Mouse (Mus musculus): ENCODE measurements around the gene Ptpn5. TPM values are rescaled to one million over a fixed set of nuclear protein-coding genes. Genes with fewer than 3 reads are reported as not detected.

Ptpn5 gene
- polyA plus RNA-seq, 1 experiment, result 0.61 TPM

DNA sequence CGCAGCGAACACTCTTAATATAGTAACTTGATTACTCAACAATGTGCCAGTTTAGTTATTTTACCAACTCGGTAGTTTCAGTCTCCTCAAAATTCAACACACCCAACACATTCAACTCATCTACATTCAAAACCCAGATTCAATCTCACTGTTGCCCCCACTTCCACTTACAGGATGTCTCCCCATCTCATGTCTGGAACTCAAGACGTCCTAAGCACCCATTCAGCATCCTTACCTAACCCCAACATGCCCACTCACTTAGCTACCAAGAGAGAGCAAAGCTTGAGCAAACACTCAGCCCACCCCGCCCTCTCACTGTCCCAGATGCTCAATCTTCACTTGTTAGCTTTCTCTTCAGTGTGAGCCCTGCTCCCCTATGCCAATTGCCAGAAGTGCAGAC lies 71.9 kb downstream of the Ptpn5 start:
- Histone ChIP-seq H3K4me1 (ENCODE audit: control insufficient read depth, insufficient read depth, low read length) (no peaks in the 10 kb centered on the region), H3K4me3 (ENCODE audit: insufficient read depth, low read depth, low read length) (no peak overlapping the region), H3K36me3 (ENCODE audit: control insufficient read depth, insufficient read depth, low read length) (no peaks in the 10 kb centered on the region), H3K27ac (ENCODE audit: insufficient read depth, low read depth, low read length) (no peak overlapping the region), H3K27me3 (replicated peaks; ENCODE audit: control insufficient read depth, insufficient read depth, low read length) (no peaks in the 10 kb centered on the region)
- TF ChIP-seq CTCF (conservative IDR thresholded peaks at IDR 0.05; ENCODE audit: insufficient read depth, insufficient read length, low read depth, low read length) (no peak), POLR2A (IDR thresholded peaks at IDR 0.05; ENCODE audit: low read depth, low read length) (no peak)
- DNase-seq, result no peak
- 86% methylated on average over 5 of the region's 5 CpGs for WGBS

DNA sequence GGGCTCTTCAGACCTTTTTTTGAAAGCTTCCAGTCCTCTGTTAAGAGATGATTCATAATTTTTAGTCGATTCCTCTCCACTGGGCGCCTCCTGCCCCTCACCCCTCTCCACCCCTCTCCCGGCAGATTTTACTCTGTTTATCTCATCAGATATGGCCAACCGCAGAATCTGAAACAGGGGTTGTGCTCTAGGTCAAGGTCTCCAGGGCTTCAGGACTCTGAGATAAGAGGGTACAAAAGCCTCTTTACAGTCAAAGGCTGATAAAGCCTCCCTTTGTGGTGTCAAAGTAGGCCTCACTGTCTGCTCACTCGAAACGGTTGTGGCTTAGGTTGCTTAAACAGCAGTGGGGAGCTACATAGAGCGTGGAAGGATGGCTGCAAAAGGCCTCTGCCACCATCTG lies 74.1 kb downstream of the Ptpn5 start:
- 89% methylated on average over 7 of the region's 7 CpGs for WGBS
- TF ChIP-seq POLR2A (IDR thresholded peaks at IDR 0.05; ENCODE audit: low read depth, low read length) (no peak), CTCF (conservative IDR thresholded peaks at IDR 0.05; ENCODE audit: insufficient read depth, insufficient read length, low read depth, low read length) (no peak)
- H3K4me1 ChIP-seq (ENCODE audit: control insufficient read depth, insufficient read depth, low read length), result peaks cover 5% of the 10 kb centered on the region
- H3K36me3 ChIP-seq (ENCODE audit: control insufficient read depth, insufficient read depth, low read length), result no peaks in the 10 kb centered on the region
- no peak for DNase-seq
- no peak overlapping the region for H3K4me3 ChIP-seq (ENCODE audit: insufficient read depth, low read depth, low read length)
- H3K27ac ChIP-seq (ENCODE audit: insufficient read depth, low read depth, low read length), result no peak overlapping the region
- no peaks in the 10 kb centered on the region for H3K27me3 ChIP-seq (replicated peaks; ENCODE audit: control insufficient read depth, insufficient read depth, low read length)

GRCm38 (mm10) chr7:47056273-47056672 lies 77.2 kb downstream of the Ptpn5 start:
- Histone ChIP-seq H3K27ac (ENCODE audit: insufficient read depth, low read depth, low read length) (no peak overlapping the region), H3K36me3 (ENCODE audit: control insufficient read depth, insufficient read depth, low read length) (no peaks in the 10 kb centered on the region), H3K4me1 (ENCODE audit: control insufficient read depth, insufficient read depth, low read length) (peaks cover 17% of the 10 kb centered on the region), H3K27me3 (replicated peaks; ENCODE audit: control insufficient read depth, insufficient read depth, low read length) (no peaks in the 10 kb centered on the region), H3K4me3 (ENCODE audit: insufficient read depth, low read depth, low read length) (no peak overlapping the region)
- DNase-seq, result no peak
- TF ChIP-seq POLR2A (IDR thresholded peaks at IDR 0.05; ENCODE audit: low read depth, low read length) (no peak), CTCF (conservative IDR thresholded peaks at IDR 0.05; ENCODE audit: insufficient read depth, insufficient read length, low read depth, low read length) (no peak)
- WGBS, result 84% methylated on average over 4 of the region's 4 CpGs

DNA sequence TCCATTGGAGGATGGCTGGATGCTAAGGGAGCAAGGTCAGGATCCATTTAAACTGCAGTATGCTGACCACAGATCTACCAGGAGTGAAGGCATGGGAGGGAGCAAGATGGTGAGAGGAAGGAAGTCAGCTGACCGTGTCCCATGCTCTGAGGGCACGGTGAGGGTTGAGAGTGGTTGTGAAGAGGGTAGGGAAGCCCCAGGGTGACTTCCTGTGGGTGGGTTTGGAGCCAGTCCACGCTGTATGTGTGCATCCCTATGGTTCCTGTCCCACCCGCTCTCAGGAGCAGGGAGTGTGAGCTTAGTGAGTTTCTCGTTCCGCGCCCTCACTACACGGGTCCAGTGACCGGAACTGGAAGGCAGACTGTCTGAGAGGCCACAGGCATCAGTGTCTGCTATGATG lies 77.7 kb downstream of the Ptpn5 start:
- TF ChIP-seq CTCF (conservative IDR thresholded peaks at IDR 0.05; ENCODE audit: insufficient read depth, insufficient read length, low read depth, low read length) (no peak), POLR2A (IDR thresholded peaks at IDR 0.05; ENCODE audit: low read depth, low read length) (no peak)
- Histone ChIP-seq H3K27ac (ENCODE audit: insufficient read depth, low read depth, low read length) (no peak overlapping the region), H3K36me3 (ENCODE audit: control insufficient read depth, insufficient read depth, low read length) (no peaks in the 10 kb centered on the region), H3K4me1 (ENCODE audit: control insufficient read depth, insufficient read depth, low read length) (peaks cover 21% of the 10 kb centered on the region), H3K4me3 (ENCODE audit: insufficient read depth, low read depth, low read length) (no peak overlapping the region), H3K27me3 (replicated peaks; ENCODE audit: control insufficient read depth, insufficient read depth, low read length) (no peaks in the 10 kb centered on the region)
- peak; percentile 47 for DNase-seq
- WGBS, result 65% methylated on average over 9 of the region's 9 CpGs

GRCm38 (mm10) chr7:47054666-47055065 lies 78.8 kb downstream of the Ptpn5 start:
- 38% methylated on average over 2 of the region's 2 CpGs for WGBS
- Histone ChIP-seq H3K27me3 (replicated peaks; ENCODE audit: control insufficient read depth, insufficient read depth, low read length) (no peaks in the 10 kb centered on the region), H3K27ac (ENCODE audit: insufficient read depth, low read depth, low read length) (peak overlapping the region; percentile 29; the same call in 1 of the 2 replicates), H3K36me3 (ENCODE audit: control insufficient read depth, insufficient read depth, low read length) (no peaks in the 10 kb centered on the region), H3K4me3 (ENCODE audit: insufficient read depth, low read depth, low read length) (no peak overlapping the region), H3K4me1 (ENCODE audit: control insufficient read depth, insufficient read depth, low read length) (peaks cover 21% of the 10 kb centered on the region)
- peak; percentile 95 for DNase-seq
- no peak for TF ChIP-seq CTCF (conservative IDR thresholded peaks at IDR 0.05; ENCODE audit: insufficient read depth, insufficient read length, low read depth, low read length)
- TF ChIP-seq POLR2A (IDR thresholded peaks at IDR 0.05; ENCODE audit: low read depth, low read length), result no peak

DNA sequence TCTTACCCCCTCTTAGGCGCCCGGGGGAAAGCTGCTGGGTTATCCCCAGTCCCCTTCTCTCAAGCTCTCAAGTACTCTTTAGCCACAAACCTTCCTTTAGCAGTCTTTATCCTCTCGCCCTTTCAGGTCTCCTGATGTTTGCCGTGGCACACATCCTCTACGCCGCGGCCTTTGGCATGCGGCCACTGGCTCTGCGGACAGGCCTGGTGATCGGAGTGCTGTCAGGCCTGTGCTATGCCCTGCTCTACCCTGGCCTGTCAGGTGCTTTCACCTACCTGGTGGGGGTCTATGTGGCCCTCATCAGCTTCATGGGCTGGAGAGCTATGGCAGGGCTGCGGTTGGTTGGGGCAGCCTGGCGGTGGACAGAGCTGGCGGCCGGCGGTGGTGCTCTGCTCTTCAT lies 80.2 kb downstream of the Ptpn5 start:
- no peaks in the 10 kb centered on the region for H3K27me3 ChIP-seq (replicated peaks; ENCODE audit: control insufficient read depth, insufficient read depth, low read length)
- peak; percentile 73 for DNase-seq
- TF ChIP-seq CTCF (conservative IDR thresholded peaks at IDR 0.05; ENCODE audit: insufficient read depth, insufficient read length, low read depth, low read length) (no peak), POLR2A (IDR thresholded peaks at IDR 0.05; ENCODE audit: low read depth, low read length) (no peak)
- no peak overlapping the region for H3K27ac ChIP-seq (ENCODE audit: insufficient read depth, low read depth, low read length)
- 78% methylated on average over 15 of the region's 15 CpGs for WGBS
- peaks cover 21% of the 10 kb centered on the region for H3K4me1 ChIP-seq (ENCODE audit: control insufficient read depth, insufficient read depth, low read length)
- H3K36me3 ChIP-seq (ENCODE audit: control insufficient read depth, insufficient read depth, low read length), result no peaks in the 10 kb centered on the region
- H3K4me3 ChIP-seq (ENCODE audit: insufficient read depth, low read depth, low read length), result no peak overlapping the region

DNA sequence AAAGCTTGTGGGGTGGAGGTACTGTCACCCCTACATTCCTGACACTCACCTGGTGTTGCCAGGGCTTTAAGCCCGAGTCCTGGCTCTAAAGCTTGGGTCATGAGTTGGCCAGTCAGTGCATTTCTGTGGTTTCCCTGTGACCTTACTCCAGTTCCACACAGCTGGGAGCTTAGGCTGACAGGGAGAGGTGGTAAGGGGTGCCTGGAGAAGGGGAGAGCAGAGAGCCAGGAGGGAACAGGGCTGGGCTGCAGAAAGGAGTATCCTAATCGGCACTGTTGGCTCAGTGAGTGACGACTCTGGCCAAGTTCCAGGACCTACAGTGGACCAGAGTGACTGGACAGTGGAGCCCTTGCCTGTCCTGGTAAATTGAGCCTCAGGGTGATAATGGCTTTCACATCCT lies 81.2 kb downstream of the Ptpn5 start:
- H3K4me1 ChIP-seq (ENCODE audit: control insufficient read depth, insufficient read depth, low read length), result peaks cover 21% of the 10 kb centered on the region
- TF ChIP-seq CTCF (conservative IDR thresholded peaks at IDR 0.05; ENCODE audit: insufficient read depth, insufficient read length, low read depth, low read length) (no peak), POLR2A (IDR thresholded peaks at IDR 0.05; ENCODE audit: low read depth, low read length) (no peak)
- no peak overlapping the region for H3K4me3 ChIP-seq (ENCODE audit: insufficient read depth, low read depth, low read length)

More for the DNA sequence above, 81.2 kb downstream of the Ptpn5 start:
- Histone ChIP-seq H3K36me3 (ENCODE audit: control insufficient read depth, insufficient read depth, low read length) (no peaks in the 10 kb centered on the region), H3K27me3 (replicated peaks; ENCODE audit: control insufficient read depth, insufficient read depth, low read length) (no peaks in the 10 kb centered on the region), H3K27ac (ENCODE audit: insufficient read depth, low read depth, low read length) (peak overlapping the region; percentile 17; the same call in 1 of the 2 replicates)
- peak; percentile 74 for DNase-seq
- 6% methylated on average over 3 of the region's 3 CpGs for WGBS

All from kidney, adult 2 months (tissue).